Mouse (Mus musculus) stomach, postnatal 0 days (tissue): ENCODE measurements at regions not wholly inside any gene's neighbourhood (a gene's known extent, or its start where the extent isn't known, plus 50 kb on each side); places are given as distances from the start of the nearest gene placed in this dataset.

ENCODE experiments used
- CTCF ChIP-seq: IDR thresholded peaks from 2 replicates; pipeline ENCODE4 v1.5.1; 2016; ENCODE audit warnings: antibody characterized with exemption, low read depth, mild to moderate bottlenecking, moderate library complexity
- EP300 ChIP-seq: optimal IDR thresholded peaks from 2 replicates; pipeline ENCODE3; 2016; ENCODE audit warnings: antibody characterized with exemption

- TF ChIP-seq CTCF (no peak), EP300 (no peak)
Observed at GRCm38 (mm10) chr17:75646982-75647381, 95.2 kb upstream of the Fam98a start.
